Mouse (Mus musculus) forebrain, embryonic 13.5 days (tissue): ENCODE data around the gene Ank3. TPM values are rescaled to one million over a fixed set of nuclear protein-coding genes. Genes with fewer than 3 reads are reported as not detected.

Source experiments
- ATAC-seq: fragments of 200-750 bp; cut with Nextera tagmentation; 2 replicates; pipeline ENCODE4 v1.8.0; 2017
- H3K27ac ChIP-seq: fragments of 300-500 bp; sonication (generic); 2 replicates; pipeline ENCODE4 v1.5.1; 2015; ENCODE audit warnings: inconsistent platforms, mild to moderate bottlenecking, moderate library complexity
- H3K27me3 ChIP-seq: fragments of 300-500 bp; sonication (generic); 2 replicates; pipeline ENCODE4 v1.6.1; 2015; ENCODE audit warnings: mild to moderate bottlenecking, inconsistent platforms
- H3K36me3 ChIP-seq: fragments of 300-500 bp; sonication (generic); 2 replicates; pipeline ENCODE4 v1.6.1; 2015; ENCODE audit warnings: mild to moderate bottlenecking, inconsistent platforms; ENCODE audit not compliant: poor library complexity, severe bottlenecking
- H3K4me1 ChIP-seq: fragments of 300-500 bp; sonication (generic); 2 replicates; pipeline ENCODE4 v1.6.1; 2015; ENCODE audit warnings: inconsistent platforms
- H3K4me2 ChIP-seq: fragments of 300-500 bp; sonication (generic); 2 replicates; pipeline ENCODE4 v1.6.1; 2015; ENCODE audit warnings: inconsistent platforms, mild to moderate bottlenecking, moderate library complexity
- H3K4me3 ChIP-seq: fragments of 300-500 bp; sonication (generic); 2 replicates; pipeline ENCODE4 v1.5.1; 2015; ENCODE audit warnings: mild to moderate bottlenecking, inconsistent platforms
- H3K9ac ChIP-seq: fragments of 300-500 bp; sonication (generic); 2 replicates; pipeline ENCODE4 v1.6.1; 2015; ENCODE audit warnings: mild to moderate bottlenecking, inconsistent platforms
- H3K9me3 ChIP-seq: fragments of 300-500 bp; sonication (generic); replicated peaks from 2 replicates; pipeline ENCODE4 v1.6.1; 2016; ENCODE audit warnings: inconsistent platforms
- WGBS: fragments of 180-500 bp; shearing (Covaris S2); methylation state at CpG from one replicate; pipeline ENCODE4 v1.1.7; 2015; 5-methylcytosine and 5-hydroxymethylcytosine counted together
- polyA plus RNA-seq: library from polyadenylated mRNA; unstranded; fragments of >200 nt; fragmentation: Nextera tagmentation; extraction: Ambion mirVana; gene quantifications from 2 replicates; pipeline ENCODE4 v1.2.1, GENCODE M21; 2015

Gene Ank3
- polyA plus RNA-seq, 1 experiment from 2014 or later = 63.5 TPM

GRCm38 (mm10) chr10:69420306-69420705 is 21.7 kb downstream of the Ank3 start:
- WGBS = 89% methylated on average over 6 of the region's 6 CpGs
- Histone ChIP-seq H3K36me3 (no peaks in the 10 kb centered on the region), H3K4me3 (no peak overlapping the region), H3K9ac (no peak overlapping the region), H3K4me2 (no peak overlapping the region), H3K27me3 (no peaks in the 10 kb centered on the region), H3K4me1 (no peaks in the 10 kb centered on the region), H3K27ac (no peak overlapping the region), H3K9me3 (no peaks in the 10 kb centered on the region)
- no peak for ATAC-seq

- no peak for ATAC-seq
- H3K36me3 ChIP-seq = no peaks in the 10 kb centered on the region
- no peak overlapping the region for H3K4me3 ChIP-seq
- no peaks in the 10 kb centered on the region for H3K9me3 ChIP-seq
- no peaks in the 10 kb centered on the region for H3K27me3 ChIP-seq
- H3K4me2 ChIP-seq = no peak overlapping the region
- H3K27ac ChIP-seq = no peak overlapping the region
- H3K4me1 ChIP-seq = no peaks in the 10 kb centered on the region
- WGBS = 91% methylated on average over 3 of the region's 3 CpGs
- no peak overlapping the region for H3K9ac ChIP-seq
Measured at GRCm38 (mm10) chr10:69424051-69424450, 25.5 kb downstream of the Ank3 start.

- no peak overlapping the region for H3K4me2 ChIP-seq
- H3K9ac ChIP-seq = no peak overlapping the region
- H3K9me3 ChIP-seq = no peaks in the 10 kb centered on the region
- H3K27ac ChIP-seq = no peak overlapping the region
- H3K27me3 ChIP-seq = no peaks in the 10 kb centered on the region
- H3K4me3 ChIP-seq = no peak overlapping the region
- no peak for ATAC-seq
- 92% methylated on average over 4 of the region's 4 CpGs for WGBS
- H3K4me1 ChIP-seq = no peaks in the 10 kb centered on the region
- no peaks in the 10 kb centered on the region for H3K36me3 ChIP-seq
Measured at GRCm38 (mm10) chr10:69430138-69430537, 31.6 kb downstream of the Ank3 start.

- Histone ChIP-seq H3K9ac (no peak overlapping the region), H3K27ac (no peak overlapping the region), H3K4me2 (no peak overlapping the region), H3K27me3 (no peaks in the 10 kb centered on the region), H3K36me3 (no peaks in the 10 kb centered on the region), H3K4me3 (no peak overlapping the region), H3K4me1 (no peaks in the 10 kb centered on the region), H3K9me3 (no peaks in the 10 kb centered on the region)
- WGBS = 93% methylated on average over 7 of the region's 7 CpGs
- ATAC-seq = no peak
Measured at GRCm38 (mm10) chr10:69431101-69431500, 32.5 kb downstream of the Ank3 start.

GRCm38 (mm10) chr10:69435213-69435612 is 36.6 kb downstream of the Ank3 start:
- H3K4me3 ChIP-seq = no peak overlapping the region
- no peaks in the 10 kb centered on the region for H3K36me3 ChIP-seq
- no peak overlapping the region for H3K27ac ChIP-seq
- no peak overlapping the region for H3K4me2 ChIP-seq
- no peak for ATAC-seq
- no peaks in the 10 kb centered on the region for H3K9me3 ChIP-seq
- H3K4me1 ChIP-seq = no peaks in the 10 kb centered on the region
- H3K9ac ChIP-seq = no peak overlapping the region
- no peaks in the 10 kb centered on the region for H3K27me3 ChIP-seq
- WGBS = 85% methylated on average over 6 of the region's 6 CpGs

GRCm38 (mm10) chr10:69439449-69439848 is 40.9 kb downstream of the Ank3 start:
- ATAC-seq = no peak
- H3K9me3 ChIP-seq = no peaks in the 10 kb centered on the region
- no peaks in the 10 kb centered on the region for H3K27me3 ChIP-seq
- no peaks in the 10 kb centered on the region for H3K4me1 ChIP-seq
- 71% methylated on average over 8 of the region's 8 CpGs for WGBS
- H3K4me2 ChIP-seq = no peak overlapping the region
- H3K27ac ChIP-seq = no peak overlapping the region
- H3K4me3 ChIP-seq = no peak overlapping the region
- H3K9ac ChIP-seq = no peak overlapping the region
- H3K36me3 ChIP-seq = no peaks in the 10 kb centered on the region

- H3K27me3 ChIP-seq = no peaks in the 10 kb centered on the region
- no peaks in the 10 kb centered on the region for H3K36me3 ChIP-seq
- no peak overlapping the region for H3K4me3 ChIP-seq
- H3K9me3 ChIP-seq = no peaks in the 10 kb centered on the region
- no peak overlapping the region for H3K27ac ChIP-seq
- ATAC-seq = no peak
- no peak overlapping the region for H3K9ac ChIP-seq
- no peak overlapping the region for H3K4me2 ChIP-seq
- 89% methylated on average over 5 of the region's 5 CpGs for WGBS
- 0 out of 2 replicates have a peak, but pooled peaks cover 4% of the 10 kb centered on the region for H3K4me1 ChIP-seq
Measured at GRCm38 (mm10) chr10:69444546-69444945, 46.0 kb downstream of the Ank3 start.

- WGBS = 70% methylated on average over 7 of the region's 7 CpGs
Measured at GRCm38 (mm10) chr10:69445951-69446350, 47.4 kb downstream of the Ank3 start.

GRCm38 (mm10) chr10:69446566-69446965 is 48.0 kb downstream of the Ank3 start:
- Histone ChIP-seq H3K27me3 (no peaks in the 10 kb centered on the region), H3K4me1 (0 out of 2 replicates have a peak, but pooled peaks cover 4% of the 10 kb centered on the region), H3K4me3 (no peak overlapping the region), H3K9me3 (no peaks in the 10 kb centered on the region), H3K9ac (no peak overlapping the region), H3K36me3 (no peaks in the 10 kb centered on the region), H3K27ac (no peak overlapping the region), H3K4me2 (no peak overlapping the region)
- 88% methylated on average over 5 of the region's 5 CpGs for WGBS
- no peak for ATAC-seq

More at GRCm38 (mm10) chr10:69445951-69446350, 47.4 kb downstream of the Ank3 start:
- Histone ChIP-seq H3K4me1 (0 out of 2 replicates have a peak, but pooled peaks cover 4% of the 10 kb centered on the region), H3K4me3 (no peak overlapping the region), H3K9me3 (no peaks in the 10 kb centered on the region), H3K9ac (no peak overlapping the region), H3K36me3 (no peaks in the 10 kb centered on the region), H3K27me3 (no peaks in the 10 kb centered on the region), H3K27ac (no peak overlapping the region), H3K4me2 (no peak overlapping the region)
- no peak for ATAC-seq

- Histone ChIP-seq H3K4me2 (no peak overlapping the region), H3K4me1 (0 out of 2 replicates have a peak, but pooled peaks cover 4% of the 10 kb centered on the region), H3K27ac (no peak overlapping the region), H3K4me3 (no peak overlapping the region), H3K9me3 (no peaks in the 10 kb centered on the region), H3K9ac (no peak overlapping the region), H3K36me3 (no peaks in the 10 kb centered on the region), H3K27me3 (no peaks in the 10 kb centered on the region)
- ATAC-seq = no peak
- WGBS = 90% methylated on average over 5 of the region's 5 CpGs
Measured at GRCm38 (mm10) chr10:69447308-69447707, 48.7 kb downstream of the Ank3 start.

GRCm38 (mm10) chr10:69448174-69448573 is 49.6 kb downstream of the Ank3 start:
- WGBS = 43% methylated on average over 3 of the region's 3 CpGs
- Histone ChIP-seq H3K4me1 (0 out of 2 replicates have a peak, but pooled peaks cover 4% of the 10 kb centered on the region), H3K4me2 (no peak overlapping the region), H3K27me3 (no peaks in the 10 kb centered on the region), H3K9ac (no peak overlapping the region), H3K27ac (no peak overlapping the region), H3K9me3 (no peaks in the 10 kb centered on the region), H3K4me3 (no peak overlapping the region), H3K36me3 (no peaks in the 10 kb centered on the region)
- ATAC-seq = no peak; the same call in 1 of the 2 replicates

GRCm38 (mm10) chr10:69451006-69451405 is 52.4 kb downstream of the Ank3 start:
- H3K9me3 ChIP-seq = no peaks in the 10 kb centered on the region
- 0 out of 2 replicates have a peak, but pooled peaks cover 4% of the 10 kb centered on the region for H3K4me1 ChIP-seq
- no peak overlapping the region for H3K4me2 ChIP-seq
- no peaks in the 10 kb centered on the region for H3K27me3 ChIP-seq
- H3K4me3 ChIP-seq = no peak overlapping the region
- 79% methylated on average over 5 of the region's 5 CpGs for WGBS
- no peak overlapping the region for H3K27ac ChIP-seq
- H3K9ac ChIP-seq = no peak overlapping the region
- ATAC-seq = no peak
- no peaks in the 10 kb centered on the region for H3K36me3 ChIP-seq
